Mouse (Mus musculus) liver, postnatal 0 days (tissue): ENCODE data around the gene Fam102a. TPM values are rescaled to one million over a fixed set of nuclear protein-coding genes. Genes with fewer than 3 reads are reported as not detected.

ENCODE experiments used
- ATAC-seq: fragments of 200-750 bp; cut with Nextera tagmentation; 2 replicates; pipeline ENCODE4 v1.8.0; 2017; ENCODE audit warnings: mild to moderate bottlenecking, moderate library complexity
- DNase-seq: peaks from one replicate; pipeline ENCODE4 v3.0.0-alpha.2; 2016
- H3K27ac ChIP-seq: fragments of 300-500 bp; sonication (generic); 2 replicates; pipeline ENCODE4 v1.5.1; 2014; ENCODE audit warnings: antibody characterized with exemption, moderate library complexity, mild to moderate bottlenecking, low read depth
- H3K27me3 ChIP-seq: fragments of 300-500 bp; sonication (generic); 2 replicates; pipeline ENCODE4 v1.6.1; 2014; ENCODE audit warnings: low read length, control low read depth, mixed read lengths; ENCODE audit not compliant: insufficient read depth
- H3K36me3 ChIP-seq: fragments of 300-500 bp; sonication (generic); replicated peaks from 2 replicates; pipeline ENCODE4 v1.6.1; 2014; ENCODE audit warnings: mild to moderate bottlenecking, control low read depth, low read length, moderate library complexity, mixed read lengths; ENCODE audit not compliant: insufficient read depth
- H3K4me1 ChIP-seq: fragments of 300-500 bp; sonication (generic); 2 replicates; pipeline ENCODE4 v1.6.1; 2014; ENCODE audit warnings: antibody characterized with exemption, mild to moderate bottlenecking, control low read depth; ENCODE audit not compliant: insufficient read depth
- H3K4me2 ChIP-seq: fragments of 300-500 bp; sonication (generic); 2 replicates; pipeline ENCODE4 v1.6.1; 2014; ENCODE audit warnings: low read depth, mild to moderate bottlenecking, low read length, moderate library complexity, mixed read lengths
- H3K4me3 ChIP-seq: fragments of 300-500 bp; sonication (generic); 2 replicates; pipeline ENCODE4 v1.5.1; 2014; ENCODE audit warnings: low read depth, low read length
- H3K9ac ChIP-seq: fragments of 300-500 bp; sonication (generic); replicated peaks from 2 replicates; pipeline ENCODE4 v1.6.1; 2014; ENCODE audit warnings: mild to moderate bottlenecking, moderate library complexity
- H3K9me3 ChIP-seq: fragments of 300-500 bp; sonication (generic); 2 replicates; pipeline ENCODE4 v1.6.1; 2016; ENCODE audit warnings: mild to moderate bottlenecking, control low read depth, low read length, mixed read lengths
- CTCF ChIP-seq: sonication (generic); IDR thresholded peaks from 2 replicates; pipeline ENCODE4 v1.5.1; 2016; ENCODE audit warnings: antibody characterized with exemption, low read depth
- EP300 ChIP-seq: IDR thresholded peaks from 2 replicates; pipeline ENCODE4 v1.6.1; 2016; ENCODE audit warnings: antibody characterized with exemption, low read depth, mild to moderate bottlenecking
- WGBS: fragments of 180-500 bp; shearing (Covaris S2); extraction: QIAGEN DNeasy Blood & Tissue Kit; methylation state at CpG from one replicate; pipeline ENCODE4 v1.1.7; 2014; ENCODE audit not compliant: insufficient replicate concordance; 5-methylcytosine and 5-hydroxymethylcytosine counted together
- polyA plus RNA-seq: library from polyadenylated mRNA; unstranded; fragments of >200 nt; fragmentation: Nextera tagmentation; extraction: Ambion mirVana; gene quantifications from 2 replicates; pipeline ENCODE4 v1.2.1, GENCODE M21; 2015

The Fam102a gene
- polyA plus RNA-seq, 1 experiment from 2014 or later, result 4.8 TPM

GRCm38 (mm10) chr2:32586871-32587351 is 51.8 kb downstream of the Fam102a start, which contains the start of gene St6galnac4:
Gene St6galnac4, plus strand, starts transcription at chr2:32587095.
- 0 out of 2 replicates have a peak, but pooled peaks cover 5% of the 10 kb centered on the region for H3K27me3 ChIP-seq
- H3K4me2 ChIP-seq, result peak within 1 kb of the TSS; percentile 92
- 1% methylated on average over 38 of the region's 38 CpGs for WGBS
- peak within 1 kb of the TSS; percentile 63 for H3K4me3 ChIP-seq
- ATAC-seq (peak; percentile 83), DNase-seq (peak; percentile 92)
- peak within 1 kb of the TSS; percentile 56 for H3K27ac ChIP-seq
- TF ChIP-seq EP300, result no peak
- peak; percentile 63 for TF ChIP-seq CTCF
- peak within 1 kb of the TSS; percentile 68 for H3K9ac ChIP-seq
- peaks cover 23% of the 10 kb centered on the region for H3K4me1 ChIP-seq
- no peaks in the 10 kb centered on the region for H3K36me3 ChIP-seq
- H3K9me3 ChIP-seq, result no peaks in the 10 kb centered on the region

- H3K27ac ChIP-seq, result peak overlapping the region; percentile 56
- 0 out of 2 replicates have a peak, but pooled peaks cover 4% of the 10 kb centered on the region for H3K27me3 ChIP-seq
- peak overlapping the region; percentile 68 for H3K9ac ChIP-seq
- no peaks in the 10 kb centered on the region for H3K9me3 ChIP-seq
- peak; percentile 46 for DNase-seq
- 12% methylated on average over 9 of the region's 9 CpGs for WGBS
- H3K36me3 ChIP-seq, result no peaks in the 10 kb centered on the region
- ATAC-seq, result peak; percentile 17; the same call in 1 of the 2 replicates
- H3K4me1 ChIP-seq, result peaks cover 23% of the 10 kb centered on the region
- TF ChIP-seq EP300 (no peak), CTCF (no peak)
- H3K4me3 ChIP-seq, result peak overlapping the region; percentile 63
- peak overlapping the region; percentile 92 for H3K4me2 ChIP-seq
Measured at GRCm38 (mm10) chr2:32587731-32588321, 52.7 kb downstream of the Fam102a start.

- ATAC-seq (no peak), DNase-seq (no peak)
- WGBS, result 74% methylated on average over 11 of the region's 11 CpGs
- Histone ChIP-seq H3K27ac (no peak overlapping the region), H3K4me1 (peaks cover 17% of the 10 kb centered on the region), H3K9me3 (no peaks in the 10 kb centered on the region), H3K27me3 (no peaks in the 10 kb centered on the region), H3K36me3 (no peaks in the 10 kb centered on the region), H3K4me3 (no peak overlapping the region), H3K4me2 (no peak overlapping the region), H3K9ac (no peak overlapping the region)
- TF ChIP-seq EP300, result no peak
- TF ChIP-seq CTCF, result no peak
Measured at GRCm38 (mm10) chr2:32589213-32589795, 54.2 kb downstream of the Fam102a start.

GRCm38 (mm10) chr2:32590224-32590623 is 55.1 kb downstream of the Fam102a start:
- ATAC-seq (no peak), DNase-seq (no peak)
- Histone ChIP-seq H3K4me1 (peaks cover 17% of the 10 kb centered on the region), H3K4me3 (no peak overlapping the region), H3K27me3 (no peaks in the 10 kb centered on the region), H3K36me3 (no peaks in the 10 kb centered on the region), H3K4me2 (no peak overlapping the region), H3K9ac (no peak overlapping the region), H3K9me3 (no peaks in the 10 kb centered on the region), H3K27ac (no peak overlapping the region)
- no peak for TF ChIP-seq EP300
- TF ChIP-seq CTCF, result no peak
- 79% methylated on average over 10 of the region's 10 CpGs for WGBS

- H3K4me1 ChIP-seq, result peaks cover 17% of the 10 kb centered on the region
- H3K9me3 ChIP-seq, result no peaks in the 10 kb centered on the region
- no peaks in the 10 kb centered on the region for H3K36me3 ChIP-seq
- no peak overlapping the region for H3K9ac ChIP-seq
- no peak overlapping the region for H3K27ac ChIP-seq
- TF ChIP-seq CTCF (no peak), EP300 (no peak)
- no peak for ATAC-seq
- WGBS, result 70% methylated on average over 6 of the region's 6 CpGs
- no peak overlapping the region for H3K4me3 ChIP-seq
- no peak overlapping the region for H3K4me2 ChIP-seq
- no peaks in the 10 kb centered on the region for H3K27me3 ChIP-seq
- no peak for DNase-seq
Measured at GRCm38 (mm10) chr2:32591249-32591648, 56.1 kb downstream of the Fam102a start.

- Histone ChIP-seq H3K4me1 (0 out of 2 replicates have a peak, but pooled peaks cover 2% of the 10 kb centered on the region), H3K27ac (no peak overlapping the region), H3K9ac (no peak overlapping the region), H3K4me3 (no peak overlapping the region), H3K36me3 (0 out of 2 replicates have a peak, but pooled peaks cover 3% of the 10 kb centered on the region), H3K27me3 (no peaks in the 10 kb centered on the region), H3K4me2 (no peak overlapping the region), H3K9me3 (no peaks in the 10 kb centered on the region)
- WGBS, result 86% methylated on average over 13 of the region's 13 CpGs
- ATAC-seq (no peak), DNase-seq (no peak)
- TF ChIP-seq EP300 (no peak), CTCF (no peak)
Measured at GRCm38 (mm10) chr2:32596725-32597124, 61.6 kb downstream of the Fam102a start.
